Mouse (Mus musculus): ENCODE results near the gene Pex11g. TPM values are rescaled to one million over a fixed set of nuclear protein-coding genes. Genes with fewer than 3 reads are reported as not detected.

The Pex11g gene
- total RNA-seq (2012; rRNA removed): 3.2 and 5.5 TPM in 2 replicates

GRCm38 (mm10) chr8:3467006-3467885 lies at the start of gene Pex11g:
Gene Pex11g (minus strand): TSS chr8:3467680.
- DNase-seq (ENCODE audit: low read depth, low spot score): peak; percentile 98
- no peaks in the 10 kb centered on the region for H3K36me3 ChIP-seq (ENCODE audit: control insufficient read depth, insufficient read depth, low read length, poor library complexity, severe bottlenecking)
- H3K27ac ChIP-seq (ENCODE audit: insufficient read depth, low read depth, low read length, poor library complexity, severe bottlenecking): no peak within 1 kb of the TSS
- in situ Hi-C loops (cut with MboI; ENCODE audit: low sequenced_read_pairs in 2 of 2, unreplicated experiment in 2 of 2): no loop called here
- no peak for TF ChIP-seq ZNF384 (IDR thresholded peaks at IDR 0.05; ENCODE audit: low read depth, low read length)
- no peak for TF ChIP-seq ZC3H11A (IDR thresholded peaks at IDR 0.05; ENCODE audit: borderline replicate concordance, low read depth, low read length)
- no peak for TF ChIP-seq MAFK (IDR thresholded peaks at IDR 0.05; ENCODE audit: insufficient read depth, low read depth, low read length)
- TF ChIP-seq CHD2 (IDR thresholded peaks at IDR 0.05; ENCODE audit: low read depth, low read length): no peak
- TF ChIP-seq HCFC1 (IDR thresholded peaks at IDR 0.05; ENCODE audit: borderline replicate concordance, insufficient read depth, low read length): no peak
- peaks cover 2 to 6% of the 10 kb centered on the region in 2 experiments; a peak in 2 of 4 replicates for H3K4me1 ChIP-seq (ENCODE audit: control insufficient read depth in 2 of 2, insufficient read depth in 2 of 2, low read length in 2 of 2, poor library complexity in 1 of 2)
- H3K9ac ChIP-seq (ENCODE audit: insufficient read depth, low read depth, low read length, poor library complexity, severe bottlenecking): peak within 1 kb of the TSS; percentile 75
- H3K9me3 ChIP-seq (ENCODE audit: control insufficient read depth, insufficient read depth, low read depth, low read length): no peaks in the 10 kb centered on the region
- H3K4me3 ChIP-seq (ENCODE audit: insufficient read depth in 1 of 2, low read depth in 1 of 2, low read length in 2 of 2, poor library complexity in 1 of 2, severe bottlenecking in 1 of 2): peak within 1 kb of the TSS; percentile 68 to 74

- Histone ChIP-seq H3K9me3 (ENCODE audit: control insufficient read depth, insufficient read depth, low read depth, low read length) (no peaks in the 10 kb centered on the region), H3K27ac (ENCODE audit: insufficient read depth, low read depth, low read length, poor library complexity, severe bottlenecking) (no peak overlapping the region), H3K4me3 (ENCODE audit: insufficient read depth in 1 of 2, low read depth in 1 of 2, low read length in 2 of 2, poor library complexity in 1 of 2, severe bottlenecking in 1 of 2) (peak overlapping the region; percentile 71 to 91), H3K4me1 (ENCODE audit: control insufficient read depth in 2 of 2, insufficient read depth in 2 of 2, low read length in 2 of 2, poor library complexity in 1 of 2) (peaks cover 0 to 7% of the 10 kb centered on the region in 2 experiments; a peak in 2 of 4 replicates), H3K36me3 (ENCODE audit: control insufficient read depth, insufficient read depth, low read length, poor library complexity, severe bottlenecking) (peaks cover 24% of the 10 kb centered on the region), H3K9ac (ENCODE audit: insufficient read depth, low read depth, low read length, poor library complexity, severe bottlenecking) (peak overlapping the region; percentile 81)
- DNase-seq (ENCODE audit: low read depth, low spot score): no peak
- in situ Hi-C loops (cut with MboI; ENCODE audit: low sequenced_read_pairs in 2 of 2, unreplicated experiment in 2 of 2): no loop called here
- no peak for TF ChIP-seq CHD2 (IDR thresholded peaks at IDR 0.05; ENCODE audit: low read depth, low read length)
Observed at GRCm38 (mm10) chr8:3517117-3517495, 49.6 kb upstream of the Pex11g start.

- peak overlapping the region; percentile 71 to 91 for H3K4me3 ChIP-seq (ENCODE audit: insufficient read depth in 1 of 2, low read depth in 1 of 2, low read length in 2 of 2, poor library complexity in 1 of 2, severe bottlenecking in 1 of 2)
- TF ChIP-seq ZNF384 (IDR thresholded peaks at IDR 0.05; ENCODE audit: low read depth, low read length): no peak
- peak; percentile 98 for TF ChIP-seq CHD2 (IDR thresholded peaks at IDR 0.05; ENCODE audit: low read depth, low read length)
- peak; percentile 99 for TF ChIP-seq HCFC1 (IDR thresholded peaks at IDR 0.05; ENCODE audit: borderline replicate concordance, insufficient read depth, low read length)
- TF ChIP-seq ZC3H11A (IDR thresholded peaks at IDR 0.05; ENCODE audit: borderline replicate concordance, low read depth, low read length): no peak
- TF ChIP-seq MAFK (IDR thresholded peaks at IDR 0.05; ENCODE audit: insufficient read depth, low read depth, low read length): no peak
- peaks cover 20% of the 10 kb centered on the region for H3K36me3 ChIP-seq (ENCODE audit: control insufficient read depth, insufficient read depth, low read length, poor library complexity, severe bottlenecking)
- H3K9me3 ChIP-seq (ENCODE audit: control insufficient read depth, insufficient read depth, low read depth, low read length): no peaks in the 10 kb centered on the region
- in situ Hi-C loops (cut with MboI; ENCODE audit: low sequenced_read_pairs in 2 of 2, unreplicated experiment in 2 of 2): no loop called here
- peaks cover 0 to 7% of the 10 kb centered on the region in 2 experiments; a peak in 2 of 4 replicates for H3K4me1 ChIP-seq (ENCODE audit: control insufficient read depth in 2 of 2, insufficient read depth in 2 of 2, low read length in 2 of 2, poor library complexity in 1 of 2)
- H3K27ac ChIP-seq (ENCODE audit: insufficient read depth, low read depth, low read length, poor library complexity, severe bottlenecking): no peak overlapping the region
- peak overlapping the region; percentile 81 for H3K9ac ChIP-seq (ENCODE audit: insufficient read depth, low read depth, low read length, poor library complexity, severe bottlenecking)
- peak; percentile 93 for DNase-seq (ENCODE audit: low read depth, low spot score)
Observed at GRCm38 (mm10) chr8:3516450-3517116, 49.1 kb upstream of the Pex11g start.

GRCm38 (mm10) chr8:3515771-3516417 lies 48.4 kb upstream of the Pex11g start:
- in situ Hi-C loops (cut with MboI; ENCODE audit: low sequenced_read_pairs in 2 of 2, unreplicated experiment in 2 of 2): no loop called here
- TF ChIP-seq MAFK (IDR thresholded peaks at IDR 0.05; ENCODE audit: insufficient read depth, low read depth, low read length): no peak
- TF ChIP-seq CHD2 (IDR thresholded peaks at IDR 0.05; ENCODE audit: low read depth, low read length): peak; percentile 45; the same call in 1 of the 2 replicates
- Histone ChIP-seq H3K36me3 (ENCODE audit: control insufficient read depth, insufficient read depth, low read length, poor library complexity, severe bottlenecking) (peaks cover 15% of the 10 kb centered on the region), H3K27ac (ENCODE audit: insufficient read depth, low read depth, low read length, poor library complexity, severe bottlenecking) (no peak overlapping the region), H3K4me1 (ENCODE audit: control insufficient read depth in 2 of 2, insufficient read depth in 2 of 2, low read length in 2 of 2, poor library complexity in 1 of 2) (peaks cover 0 to 7% of the 10 kb centered on the region in 2 experiments; a peak in 2 of 4 replicates), H3K9me3 (ENCODE audit: control insufficient read depth, insufficient read depth, low read depth, low read length) (no peaks in the 10 kb centered on the region), H3K9ac (ENCODE audit: insufficient read depth, low read depth, low read length, poor library complexity, severe bottlenecking) (peak overlapping the region; percentile 65), H3K4me3 (ENCODE audit: insufficient read depth in 1 of 2, low read depth in 1 of 2, low read length in 2 of 2, poor library complexity in 1 of 2, severe bottlenecking in 1 of 2) (peak overlapping the region; percentile 71 to 91)
- no peak for DNase-seq (ENCODE audit: low read depth, low spot score)

All from ES-E14 (cell line).